Mouse (Mus musculus): ENCODE data around the gene Fetub. TPM values are rescaled to one million over a fixed set of nuclear protein-coding genes. Genes with fewer than 3 reads are reported as not detected.

Fetub gene
- polyA plus RNA-seq, 2 experiments, result 0.08 TPM; not detected in 1

GRCm38 (mm10) chr16:22950840-22951395, 32.8 kb downstream of the Fetub start, which contains the start of gene Hrg:
Gene Hrg (plus strand): TSS chr16:22951072.
- H3K9me3 ChIP-seq (ENCODE audit: control insufficient read depth, low read length), result no peaks in the 10 kb centered on the region
- H3K4me2 ChIP-seq (replicated peaks; ENCODE audit: low read depth, low read length, severe bottlenecking), result no peak within 1 kb of the TSS
- no peak for TF ChIP-seq POLR2A (IDR thresholded peaks at IDR 0.05; ENCODE audit: borderline replicate concordance, extremely low read depth, insufficient read depth, insufficient read length)
- WGBS, result 93% methylated on average over 6 of the region's 6 CpGs
- ATAC-seq (ENCODE audit: low FRiP score, low read depth) (no peak), DNase-seq (ENCODE audit: low spot score) (no peak)
- no peaks in the 10 kb centered on the region for H3K4me1 ChIP-seq (ENCODE audit: control insufficient read depth, insufficient read depth, low read length)
- no peak within 1 kb of the TSS for H3K27ac ChIP-seq (replicated peaks; ENCODE audit: low read depth, low read length)
- no peaks in the 10 kb centered on the region for H3K27me3 ChIP-seq (ENCODE audit: control insufficient read depth, insufficient read depth, low read length)
- no peak within 1 kb of the TSS for H3K4me3 ChIP-seq (replicated peaks; ENCODE audit: low read length)
- no peak within 1 kb of the TSS for H3K9ac ChIP-seq (ENCODE audit: low read depth, low read length, severe bottlenecking)
- H3K36me3 ChIP-seq (ENCODE audit: control insufficient read depth, insufficient read depth, low read length), result no peaks in the 10 kb centered on the region

GRCm38 (mm10) chr16:22953069-22953468, 34.9 kb downstream of the Fetub start:
- no peak for ATAC-seq (ENCODE audit: low FRiP score, low read depth)
- Histone ChIP-seq H3K27me3 (ENCODE audit: control insufficient read depth, insufficient read depth, low read length) (no peaks in the 10 kb centered on the region), H3K9ac (ENCODE audit: low read depth, low read length, severe bottlenecking) (no peak overlapping the region), H3K27ac (replicated peaks; ENCODE audit: low read depth, low read length) (no peak overlapping the region), H3K4me3 (replicated peaks; ENCODE audit: low read length) (no peak overlapping the region), H3K36me3 (ENCODE audit: control insufficient read depth, insufficient read depth, low read length) (no peaks in the 10 kb centered on the region), H3K4me1 (ENCODE audit: control insufficient read depth, insufficient read depth, low read length) (no peaks in the 10 kb centered on the region), H3K9me3 (ENCODE audit: control insufficient read depth, low read length) (no peaks in the 10 kb centered on the region), H3K4me2 (replicated peaks; ENCODE audit: low read depth, low read length, severe bottlenecking) (no peak overlapping the region)
- DNase-seq (ENCODE audit: low spot score), result no peak
- TF ChIP-seq POLR2A (IDR thresholded peaks at IDR 0.05; ENCODE audit: borderline replicate concordance, extremely low read depth, insufficient read depth, insufficient read length), result no peak
- WGBS, result 35% methylated on average over 4 of the region's 4 CpGs

- no peak for DNase-seq (ENCODE audit: low spot score)
- TF ChIP-seq POLR2A (IDR thresholded peaks at IDR 0.05; ENCODE audit: borderline replicate concordance, extremely low read depth, insufficient read depth, insufficient read length), result no peak
- Histone ChIP-seq H3K27ac (replicated peaks; ENCODE audit: low read depth, low read length) (no peak overlapping the region), H3K4me1 (ENCODE audit: control insufficient read depth, insufficient read depth, low read length) (no peaks in the 10 kb centered on the region), H3K36me3 (ENCODE audit: control insufficient read depth, insufficient read depth, low read length) (no peaks in the 10 kb centered on the region), H3K4me2 (replicated peaks; ENCODE audit: low read depth, low read length, severe bottlenecking) (no peak overlapping the region), H3K9ac (ENCODE audit: low read depth, low read length, severe bottlenecking) (no peak overlapping the region), H3K4me3 (replicated peaks; ENCODE audit: low read length) (no peak overlapping the region), H3K9me3 (ENCODE audit: control insufficient read depth, low read length) (no peaks in the 10 kb centered on the region), H3K27me3 (ENCODE audit: control insufficient read depth, insufficient read depth, low read length) (no peaks in the 10 kb centered on the region)
- WGBS, result 61% methylated on average over 13 of the region's 13 CpGs
- ATAC-seq (ENCODE audit: low FRiP score, low read depth), result peak; percentile 41; the same call in 1 of the 2 replicates
These were observed 37.4 kb downstream of the Fetub start for GRCm38 (mm10) chr16:22955397-22956084.

- no peak for TF ChIP-seq POLR2A (IDR thresholded peaks at IDR 0.05; ENCODE audit: borderline replicate concordance, extremely low read depth, insufficient read depth, insufficient read length)
- H3K27ac ChIP-seq (replicated peaks; ENCODE audit: low read depth, low read length), result no peak overlapping the region
- no peak overlapping the region for H3K4me2 ChIP-seq (replicated peaks; ENCODE audit: low read depth, low read length, severe bottlenecking)
- ATAC-seq (ENCODE audit: low FRiP score, low read depth), result peak; percentile 44; the same call in 1 of the 2 replicates
- H3K4me1 ChIP-seq (ENCODE audit: control insufficient read depth, insufficient read depth, low read length), result no peaks in the 10 kb centered on the region
- H3K9me3 ChIP-seq (ENCODE audit: control insufficient read depth, low read length), result no peaks in the 10 kb centered on the region
- no peak for DNase-seq (ENCODE audit: low spot score)
- no peaks in the 10 kb centered on the region for H3K36me3 ChIP-seq (ENCODE audit: control insufficient read depth, insufficient read depth, low read length)
- no peak overlapping the region for H3K9ac ChIP-seq (ENCODE audit: low read depth, low read length, severe bottlenecking)
- H3K27me3 ChIP-seq (ENCODE audit: control insufficient read depth, insufficient read depth, low read length), result no peaks in the 10 kb centered on the region
- no peak overlapping the region for H3K4me3 ChIP-seq (replicated peaks; ENCODE audit: low read length)
- 77% methylated on average over 11 of the region's 11 CpGs for WGBS
These were observed 37.9 kb downstream of the Fetub start for GRCm38 (mm10) chr16:22956085-22956439.

GRCm38 (mm10) chr16:22961073-22961472, 42.9 kb downstream of the Fetub start:
- DNase-seq (ENCODE audit: low spot score) (no peak), ATAC-seq (ENCODE audit: low FRiP score, low read depth) (no peak)
- Histone ChIP-seq H3K9me3 (ENCODE audit: control insufficient read depth, low read length) (no peaks in the 10 kb centered on the region), H3K27ac (replicated peaks; ENCODE audit: low read depth, low read length) (no peak overlapping the region), H3K36me3 (ENCODE audit: control insufficient read depth, insufficient read depth, low read length) (no peaks in the 10 kb centered on the region), H3K4me3 (replicated peaks; ENCODE audit: low read length) (no peak overlapping the region), H3K9ac (ENCODE audit: low read depth, low read length, severe bottlenecking) (no peak overlapping the region), H3K27me3 (ENCODE audit: control insufficient read depth, insufficient read depth, low read length) (no peaks in the 10 kb centered on the region), H3K4me1 (ENCODE audit: control insufficient read depth, insufficient read depth, low read length) (no peaks in the 10 kb centered on the region), H3K4me2 (replicated peaks; ENCODE audit: low read depth, low read length, severe bottlenecking) (no peak overlapping the region)
- no peak for TF ChIP-seq POLR2A (IDR thresholded peaks at IDR 0.05; ENCODE audit: borderline replicate concordance, extremely low read depth, insufficient read depth, insufficient read length)
- 94% methylated on average over 8 of the region's 8 CpGs for WGBS

Data from limb, embryonic 14.5 days (tissue).